Mouse (Mus musculus) midbrain, postnatal 0 days (tissue): Measurements from ENCODE around the gene Cep128. TPM values are rescaled to one million over a fixed set of nuclear protein-coding genes. Genes with fewer than 3 reads are reported as not detected.

ENCODE experiments used
- ATAC-seq: fragments of 200-750 bp; cut with Nextera tagmentation; 2 replicates; pipeline ENCODE4 v1.8.0; 2017; ENCODE audit warnings: moderate number of reproducible peaks, mild to moderate bottlenecking, moderate TSS enrichment, moderate library complexity; ENCODE audit not compliant: low FRiP score
- DNase-seq: peaks from one replicate; pipeline ENCODE4 v3.0.0-alpha.2; 2015; ENCODE audit warnings: low spot score
- H3K27ac ChIP-seq: fragments of 300-500 bp; sonication (generic); 2 replicates; pipeline ENCODE4 v1.5.1; 2014; ENCODE audit warnings: low read depth, mild to moderate bottlenecking, low read length, mixed read lengths
- H3K27me3 ChIP-seq: fragments of 300-500 bp; sonication (generic); 2 replicates; pipeline ENCODE4 v1.6.1; 2014; ENCODE audit warnings: low read length, control low read depth, mixed read lengths; ENCODE audit not compliant: insufficient read depth
- H3K36me3 ChIP-seq: fragments of 300-500 bp; sonication (generic); 2 replicates; pipeline ENCODE4 v1.6.1; 2014; ENCODE audit warnings: low read length, control low read depth, mixed read lengths; ENCODE audit not compliant: insufficient read depth
- H3K4me1 ChIP-seq: fragments of 300-500 bp; sonication (generic); 2 replicates; pipeline ENCODE4 v1.6.1; 2014; ENCODE audit warnings: mild to moderate bottlenecking, control low read depth, antibody characterized with exemption, low read length, mixed read lengths; ENCODE audit not compliant: insufficient read depth
- H3K4me2 ChIP-seq: fragments of 300-500 bp; sonication (generic); 2 replicates; pipeline ENCODE4 v1.6.1; 2014; ENCODE audit warnings: low read depth, mild to moderate bottlenecking, low read length, mixed read lengths; ENCODE audit not compliant: poor library complexity, severe bottlenecking
- H3K4me3 ChIP-seq: fragments of 300-500 bp; sonication (generic); 2 replicates; pipeline ENCODE4 v1.5.1; 2014; ENCODE audit warnings: low read depth, mild to moderate bottlenecking, low read length, moderate library complexity
- H3K9ac ChIP-seq: fragments of 300-500 bp; sonication (generic); replicated peaks from 2 replicates; pipeline ENCODE4 v1.6.1; 2014; ENCODE audit warnings: mild to moderate bottlenecking, low read length, moderate library complexity, mixed read lengths; ENCODE audit not compliant: poor library complexity, severe bottlenecking
- H3K9me3 ChIP-seq: fragments of 300-500 bp; sonication (generic); 2 replicates; pipeline ENCODE4 v1.6.1; 2016; ENCODE audit warnings: low read length, control low read depth
- CTCF ChIP-seq: IDR thresholded peaks from 2 replicates; pipeline ENCODE4 v1.5.1; 2016; ENCODE audit warnings: antibody characterized with exemption, mild to moderate bottlenecking
- WGBS: fragments of 180-500 bp; shearing (Covaris S2); extraction: QIAGEN DNeasy Blood & Tissue Kit; methylation state at CpG from one replicate; pipeline ENCODE4 v1.1.7; 2014; 5-methylcytosine and 5-hydroxymethylcytosine counted together
- polyA plus RNA-seq: library from polyadenylated mRNA; unstranded; fragments of >200 nt; fragmentation: Nextera tagmentation; extraction: Ambion mirVana; gene quantifications from 2 replicates; pipeline ENCODE4 v1.2.1, GENCODE M21; 2015
- total RNA-seq: library from RNA; depleted of rRNA; stranded (reverse); fragments of >200 nt; gene quantifications from 2 replicates; pipeline ENCODE4 v1.2.3, GENCODE M21; 2014

Gene Cep128
- total and polyA plus RNA-seq, 2 experiments from 2014 or later: 3.3 to 11.4 TPM

DNA sequence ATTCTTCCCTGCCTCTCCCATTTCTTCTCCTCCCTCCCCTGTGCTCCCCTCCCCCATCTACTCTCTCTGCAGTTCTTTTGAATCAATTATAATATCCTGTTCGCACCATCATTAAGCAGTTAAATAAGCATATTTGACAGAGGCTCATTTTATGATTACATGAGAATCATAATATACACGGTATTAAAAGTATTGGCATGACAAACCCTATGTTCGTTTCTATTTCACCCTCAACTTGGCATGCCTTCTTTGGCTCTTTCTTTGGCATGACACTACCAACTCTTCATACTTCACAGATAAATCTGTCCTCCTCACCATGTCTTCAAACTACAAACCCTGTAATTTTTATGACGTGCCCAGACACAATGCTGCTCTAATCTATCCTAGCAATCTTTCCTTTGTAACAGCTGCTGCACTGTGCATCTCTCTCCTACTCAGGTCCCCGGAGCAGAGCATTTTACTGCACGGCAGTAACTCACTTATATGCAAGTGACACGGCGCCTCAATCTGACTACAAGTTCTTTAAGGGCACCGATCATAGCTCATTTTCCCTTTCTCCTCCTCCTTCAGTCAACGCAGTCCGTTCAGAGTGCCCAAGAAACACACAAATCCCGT is 324.4 kb downstream of the Cep128 start:
- H3K27ac ChIP-seq: no peak overlapping the region
- H3K27me3 ChIP-seq: no peaks in the 10 kb centered on the region
- TF ChIP-seq CTCF: no peak
- H3K9ac ChIP-seq: no peak overlapping the region
- ATAC-seq (no peak), DNase-seq (no peak)
- no peaks in the 10 kb centered on the region for H3K36me3 ChIP-seq
- no peaks in the 10 kb centered on the region for H3K9me3 ChIP-seq
- no peak overlapping the region for H3K4me3 ChIP-seq
- H3K4me2 ChIP-seq: no peak overlapping the region
- 84% methylated on average over 12 of the region's 12 CpGs for WGBS
- H3K4me1 ChIP-seq: no peaks in the 10 kb centered on the region

DNA sequence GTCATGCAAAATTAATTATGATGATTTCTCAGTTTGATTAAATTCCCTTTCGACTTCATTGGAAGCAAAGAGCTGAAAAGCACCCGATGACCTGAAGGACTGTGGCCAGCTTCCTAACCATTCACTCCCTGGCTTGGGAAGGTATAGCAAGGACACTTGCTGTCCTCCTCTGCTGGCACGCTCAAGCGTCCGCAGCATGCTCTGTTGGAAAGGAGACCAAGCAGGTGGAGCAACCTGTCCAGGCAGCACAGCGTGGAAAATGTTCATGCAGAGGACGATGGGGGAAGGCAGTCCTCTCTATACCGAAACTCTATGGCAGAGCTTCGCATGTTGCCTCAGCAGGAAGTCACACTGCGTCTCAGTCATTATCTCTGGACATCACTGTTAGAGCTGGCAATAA is 327.3 kb downstream of the Cep128 start:
- no peaks in the 10 kb centered on the region for H3K27me3 ChIP-seq
- 89% methylated on average over 10 of the region's 10 CpGs for WGBS
- no peaks in the 10 kb centered on the region for H3K36me3 ChIP-seq
- no peak overlapping the region for H3K4me2 ChIP-seq
- DNase-seq (no peak), ATAC-seq (no peak)
- H3K4me3 ChIP-seq: no peak overlapping the region
- no peak overlapping the region for H3K9ac ChIP-seq
- H3K4me1 ChIP-seq: no peaks in the 10 kb centered on the region
- H3K27ac ChIP-seq: no peak overlapping the region
- no peaks in the 10 kb centered on the region for H3K9me3 ChIP-seq
- no peak for TF ChIP-seq CTCF

DNA sequence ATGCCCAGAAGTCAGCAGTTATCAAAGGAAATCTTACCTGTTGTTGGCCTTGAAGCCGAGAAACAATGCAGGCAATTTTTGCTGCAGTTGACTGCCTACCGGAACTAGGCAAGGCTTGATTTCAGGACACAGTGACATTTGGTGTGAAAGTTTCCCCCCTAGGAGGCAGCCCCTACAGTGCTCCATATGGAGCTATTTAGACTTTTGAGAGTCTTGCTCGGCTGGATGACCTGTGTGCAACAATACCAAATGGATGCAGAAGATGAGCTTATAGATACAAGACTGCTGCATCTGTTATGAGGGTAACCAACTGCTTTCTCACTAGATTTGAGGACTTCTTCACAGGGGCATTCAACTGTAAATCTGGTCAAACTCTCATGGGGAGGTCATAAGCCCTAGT is 331.9 kb downstream of the Cep128 start:
- Histone ChIP-seq H3K4me2 (no peak overlapping the region), H3K9me3 (no peaks in the 10 kb centered on the region), H3K4me1 (no peaks in the 10 kb centered on the region), H3K27ac (no peak overlapping the region), H3K9ac (no peak overlapping the region), H3K4me3 (no peak overlapping the region), H3K36me3 (no peaks in the 10 kb centered on the region), H3K27me3 (no peaks in the 10 kb centered on the region)
- no peak for TF ChIP-seq CTCF
- ATAC-seq (no peak), DNase-seq (no peak)
- WGBS: 88% methylated on average over 3 of the region's 3 CpGs

DNA sequence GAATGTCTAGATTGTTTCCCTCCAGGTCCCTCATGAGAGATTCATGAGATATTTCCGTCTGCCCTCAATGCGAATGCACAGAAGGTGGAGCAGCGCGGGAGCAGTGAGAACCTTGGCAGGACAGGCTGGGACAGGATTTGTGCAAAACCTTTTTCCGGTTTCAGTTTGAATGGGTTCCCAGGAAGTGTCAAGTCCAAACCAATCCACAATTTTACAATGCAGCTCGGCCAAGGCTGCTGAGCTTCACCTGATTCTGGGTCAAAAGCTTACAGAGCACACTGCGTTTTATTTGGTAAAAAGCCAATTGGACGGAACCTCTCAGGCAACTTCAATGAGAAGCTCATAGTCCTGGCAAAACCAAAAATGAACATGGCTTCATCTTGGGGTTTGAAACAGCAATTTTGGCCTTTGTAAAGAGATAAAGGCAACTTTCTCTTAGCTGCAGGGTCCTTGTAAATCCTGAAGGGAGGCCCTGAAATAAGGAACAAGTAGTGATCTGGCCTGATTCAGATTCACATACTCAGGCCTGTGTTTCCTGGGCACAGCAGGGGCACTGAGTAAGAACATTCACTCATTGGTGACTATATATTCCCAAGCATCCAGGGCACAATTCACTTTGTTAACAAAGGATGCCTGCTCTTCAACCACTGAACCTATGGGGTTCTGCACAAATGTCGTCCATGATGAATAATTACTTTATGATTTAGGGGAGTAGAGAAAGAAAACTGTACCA is 333.4 kb downstream of the Cep128 start:
- H3K27me3 ChIP-seq: no peaks in the 10 kb centered on the region
- DNase-seq (peak; percentile 32), ATAC-seq (no peak)
- no peak for TF ChIP-seq CTCF
- H3K36me3 ChIP-seq: no peaks in the 10 kb centered on the region
- no peak overlapping the region for H3K4me2 ChIP-seq
- no peaks in the 10 kb centered on the region for H3K4me1 ChIP-seq
- no peak overlapping the region for H3K9ac ChIP-seq
- 83% methylated on average over 9 of the region's 9 CpGs for WGBS
- no peak overlapping the region for H3K4me3 ChIP-seq
- no peaks in the 10 kb centered on the region for H3K9me3 ChIP-seq
- no peak overlapping the region for H3K27ac ChIP-seq

DNA sequence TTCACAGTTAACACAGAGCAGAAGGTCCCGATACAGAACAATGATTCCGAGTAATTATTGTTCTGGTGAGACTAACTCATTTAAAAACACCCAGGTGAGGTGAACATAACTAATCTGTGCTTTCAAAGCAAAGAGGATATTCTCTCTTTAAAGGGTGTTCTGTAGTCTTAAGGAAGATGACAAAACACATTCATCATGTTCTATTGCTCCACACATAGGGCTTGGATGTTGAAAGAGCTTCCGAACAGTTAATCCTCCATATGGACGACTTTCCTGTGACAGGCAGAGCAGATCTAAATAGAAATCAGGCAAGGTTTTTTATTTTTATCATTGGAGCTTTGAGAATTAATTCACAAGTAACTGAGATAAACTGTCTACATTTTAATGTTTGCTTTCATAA is 342.8 kb downstream of the Cep128 start:
- Histone ChIP-seq H3K9ac (no peak overlapping the region), H3K9me3 (no peaks in the 10 kb centered on the region), H3K4me3 (no peak overlapping the region), H3K27ac (no peak overlapping the region), H3K36me3 (no peaks in the 10 kb centered on the region), H3K4me2 (no peak overlapping the region), H3K4me1 (no peaks in the 10 kb centered on the region), H3K27me3 (no peaks in the 10 kb centered on the region)
- TF ChIP-seq CTCF: no peak
- ATAC-seq: no peak
- no peak for DNase-seq
- 73% methylated on average over 4 of the region's 4 CpGs for WGBS

DNA sequence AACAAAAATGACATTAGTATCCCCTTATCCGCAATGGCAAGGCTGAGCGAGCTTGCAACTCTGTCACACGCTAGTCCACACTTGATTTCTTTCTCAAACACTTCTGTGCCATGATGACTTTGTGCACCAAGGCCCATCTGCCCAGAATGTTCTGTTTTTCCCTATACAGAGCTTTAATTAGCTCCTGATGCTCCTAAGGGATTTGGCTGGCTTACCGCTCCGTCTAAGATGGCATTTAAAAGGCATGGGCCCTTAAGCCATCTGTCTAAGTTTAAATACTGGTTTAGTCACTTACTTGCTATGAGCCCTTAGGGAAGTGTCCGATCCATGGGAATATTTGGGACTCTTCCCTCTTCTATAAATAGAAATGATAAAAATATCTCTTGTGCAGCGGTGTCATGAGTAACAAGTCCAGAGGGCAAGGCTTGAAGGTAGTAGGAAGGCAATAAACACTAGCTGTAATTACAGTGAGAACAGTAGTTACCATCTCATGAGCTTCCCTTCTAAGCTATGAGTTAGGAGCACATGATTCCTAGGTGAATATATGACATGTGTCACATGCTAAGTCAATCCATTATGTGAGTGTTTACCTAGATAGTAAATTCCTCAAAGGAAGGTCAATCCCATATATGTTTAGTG is 343.8 kb downstream of the Cep128 start:
- WGBS: 67% methylated on average over 7 of the region's 7 CpGs
- H3K9ac ChIP-seq: no peak overlapping the region
- H3K4me3 ChIP-seq: no peak overlapping the region
- DNase-seq (peak; percentile 54), ATAC-seq (no peak)
- H3K36me3 ChIP-seq: no peaks in the 10 kb centered on the region
- H3K9me3 ChIP-seq: no peaks in the 10 kb centered on the region
- H3K27ac ChIP-seq: no peak overlapping the region
- no peak overlapping the region for H3K4me2 ChIP-seq
- H3K27me3 ChIP-seq: no peaks in the 10 kb centered on the region
- no peaks in the 10 kb centered on the region for H3K4me1 ChIP-seq
- no peak for TF ChIP-seq CTCF
